Mouse (Mus musculus): Measurements from ENCODE around the gene Nectin2.
A peak's percentile ranks its signal among the peaks of the same experiment; 100 is the strongest.

Gene Nectin2

GRCm38 (mm10) chr7:19769001-19769400 lies 18.7 kb upstream of the Nectin2 start:
- no peak for DNase-seq

- DNase-seq: no peak
These were observed 18.0 kb upstream of the Nectin2 start for GRCm38 (mm10) chr7:19768251-19768650.

DNA sequence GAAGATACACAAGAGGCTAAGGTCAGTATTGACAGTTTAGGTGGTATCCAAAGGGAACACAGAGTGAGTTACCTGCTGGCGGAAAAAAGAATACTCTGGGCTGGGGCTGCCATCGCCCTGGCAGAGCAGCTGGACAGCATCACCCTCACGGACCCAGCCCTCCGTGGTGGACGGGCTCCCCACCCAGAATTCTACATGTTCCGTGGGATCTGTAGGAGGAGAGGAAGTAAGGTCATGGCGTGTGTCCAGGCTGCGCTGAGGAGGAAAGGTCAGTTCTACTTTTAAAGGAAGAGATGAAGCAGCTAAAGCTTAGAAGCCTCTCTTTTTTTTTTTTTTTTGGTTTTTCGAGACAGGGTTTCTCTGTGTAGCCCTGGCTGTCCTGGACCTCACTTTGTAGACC lies 14.3 kb upstream of the Nectin2 start:
- DNase-seq: no peak

GRCm38 (mm10) chr7:19763829-19764477 lies 13.7 kb upstream of the Nectin2 start:
- DNase-seq: no peak

DNA sequence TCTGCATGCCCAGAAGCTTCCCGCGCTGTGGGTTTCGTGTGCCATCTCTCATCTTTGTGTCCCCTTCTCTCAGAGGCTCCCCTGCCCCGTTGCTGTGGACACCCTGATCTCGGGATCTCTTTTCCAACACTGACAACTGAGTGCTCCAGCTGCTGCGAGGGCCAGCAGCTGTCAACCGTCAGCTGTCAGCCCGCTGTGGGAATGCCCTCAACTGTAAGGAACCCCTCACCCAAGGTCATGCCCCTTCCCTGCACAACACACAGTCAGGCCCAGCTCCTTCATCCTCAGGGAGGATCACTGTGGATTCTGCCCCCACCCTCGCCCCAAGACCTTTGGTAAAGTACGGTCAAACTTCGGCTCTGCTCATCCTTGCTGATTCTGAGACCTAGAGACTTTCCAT lies 12.0 kb upstream of the Nectin2 start:
- DNase-seq: no peak

- DNase-seq: no peak
These were observed 9.7 kb upstream of the Nectin2 start for GRCm38 (mm10) chr7:19760021-19760420.

GRCm38 (mm10) chr7:19758623-19759022 lies 8.3 kb upstream of the Nectin2 start:
- DNase-seq: no peak

GRCm38 (mm10) chr7:19755851-19756786 lies 5.8 kb upstream of the Nectin2 start:
- DNase-seq: no peak

- DNase-seq: no peak
These were observed 4.7 kb upstream of the Nectin2 start for GRCm38 (mm10) chr7:19755008-19755407.

GRCm38 (mm10) chr7:19754065-19754464 lies 3.8 kb upstream of the Nectin2 start:
- no peak for DNase-seq

- no peak for DNase-seq
These were observed 3.3 kb upstream of the Nectin2 start for GRCm38 (mm10) chr7:19753587-19753986.

DNA sequence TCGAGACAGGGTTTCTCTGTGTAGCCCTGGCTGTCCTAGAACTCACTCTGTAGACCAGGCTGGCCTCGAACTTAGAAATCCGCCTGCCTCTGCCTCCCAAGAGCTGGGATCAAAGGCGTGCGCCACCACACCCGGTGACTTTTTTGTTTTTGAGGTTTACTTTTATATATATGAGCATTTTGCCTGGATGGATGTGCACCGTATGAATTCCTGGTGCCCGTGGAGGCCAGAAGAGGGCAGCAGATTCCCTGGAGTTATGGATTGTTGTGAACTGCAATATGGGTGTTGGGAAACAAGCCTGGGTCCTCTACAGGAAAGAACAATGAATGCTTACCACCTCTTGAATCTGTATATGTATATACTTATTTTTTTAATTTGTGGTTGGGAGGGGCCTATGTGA lies 2.4 kb upstream of the Nectin2 start:
- no peak for DNase-seq

GRCm38 (mm10) chr7:19751070-19751383 lies 744 bp upstream of the Nectin2 start:
- no peak for DNase-seq

DNA sequence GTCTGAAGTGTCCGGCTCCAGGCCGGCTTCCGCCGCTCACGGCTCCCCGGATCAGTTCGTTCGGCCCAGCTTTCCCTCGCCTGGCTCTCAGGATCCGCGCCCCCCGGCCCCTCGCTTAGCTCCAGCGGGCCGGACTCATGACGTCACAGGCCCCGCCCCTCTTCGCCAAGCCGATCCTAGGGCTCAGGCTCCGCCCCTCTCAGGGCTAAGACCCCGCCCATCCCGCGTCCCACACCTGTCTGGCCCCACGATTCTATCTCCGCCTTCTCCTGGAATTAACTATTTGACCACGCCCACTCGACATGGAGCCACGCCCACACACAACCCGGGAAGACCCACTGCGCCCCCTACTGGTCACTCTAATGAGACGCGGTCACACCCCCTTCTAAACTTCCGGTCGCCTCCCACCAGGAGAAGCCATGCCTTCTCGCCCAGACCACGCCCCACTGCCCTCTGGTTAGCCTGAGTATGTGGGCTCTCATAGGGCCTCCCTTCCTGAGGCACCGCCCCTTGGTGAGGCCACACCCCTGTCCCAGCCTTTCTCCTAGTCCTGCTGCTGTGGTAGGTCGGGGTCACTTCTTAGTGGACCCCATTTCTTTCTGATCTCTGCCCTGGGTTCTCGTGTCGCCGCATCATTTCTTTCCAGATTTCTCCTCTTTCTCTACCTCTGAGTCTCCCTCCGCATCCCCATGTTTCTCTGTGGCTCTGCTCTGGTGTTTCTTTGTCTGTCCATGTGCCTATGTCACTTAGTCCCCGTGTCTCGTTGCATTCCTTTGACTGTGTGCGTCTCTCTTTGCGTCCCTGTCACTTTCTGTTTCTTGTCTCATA lies 680 bp downstream of the Nectin2 start:
- peak; percentile 94 for DNase-seq

- DNase-seq: peak; percentile 33
These were observed 1.8 kb downstream of the Nectin2 start for GRCm38 (mm10) chr7:19748219-19749195.

DNA sequence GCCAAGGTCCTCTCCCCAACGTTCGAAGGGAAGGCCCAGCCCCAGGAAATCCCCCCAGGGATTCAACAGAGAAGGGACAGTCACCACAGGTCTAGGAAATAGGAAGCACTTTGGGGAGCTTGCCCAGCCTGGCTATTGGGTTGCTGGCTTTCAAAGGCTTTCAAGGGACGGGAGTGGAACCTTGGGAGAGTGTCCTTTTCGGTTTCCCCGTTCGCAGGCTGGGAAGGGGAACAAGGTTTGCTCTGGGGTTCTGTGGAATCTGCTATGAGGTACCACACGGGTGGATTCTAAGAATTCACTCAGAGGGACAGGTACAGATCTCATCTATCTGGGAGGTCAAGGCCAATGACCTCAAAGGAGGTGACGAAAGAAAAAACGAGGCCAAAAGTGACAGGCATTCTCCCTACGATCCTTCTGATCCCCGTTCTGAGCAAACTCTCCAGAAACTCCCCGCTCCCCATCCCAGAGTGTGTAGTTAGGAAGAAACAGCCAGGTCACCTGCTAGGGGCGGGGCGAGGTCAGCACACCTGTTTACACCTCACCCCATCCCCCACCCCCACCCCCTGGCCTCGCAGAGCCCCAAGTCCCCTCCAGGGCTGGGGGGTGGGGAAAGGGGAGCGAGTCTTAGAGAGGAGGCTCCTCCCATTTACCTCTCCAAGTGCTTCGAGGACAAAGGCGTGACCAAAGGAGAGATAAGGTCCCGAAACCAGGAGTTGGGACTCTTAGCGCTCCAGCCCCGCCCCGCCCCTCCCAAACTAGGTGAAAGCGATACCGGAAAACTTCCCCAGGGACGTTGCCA lies 2.7 kb downstream of the Nectin2 start:
- DNase-seq: no peak

GRCm38 (mm10) chr7:19746426-19747201 lies 3.7 kb downstream of the Nectin2 start:
- no peak for DNase-seq

- no peak for DNase-seq
These were observed 4.3 kb downstream of the Nectin2 start for GRCm38 (mm10) chr7:19745971-19746370.

DNA sequence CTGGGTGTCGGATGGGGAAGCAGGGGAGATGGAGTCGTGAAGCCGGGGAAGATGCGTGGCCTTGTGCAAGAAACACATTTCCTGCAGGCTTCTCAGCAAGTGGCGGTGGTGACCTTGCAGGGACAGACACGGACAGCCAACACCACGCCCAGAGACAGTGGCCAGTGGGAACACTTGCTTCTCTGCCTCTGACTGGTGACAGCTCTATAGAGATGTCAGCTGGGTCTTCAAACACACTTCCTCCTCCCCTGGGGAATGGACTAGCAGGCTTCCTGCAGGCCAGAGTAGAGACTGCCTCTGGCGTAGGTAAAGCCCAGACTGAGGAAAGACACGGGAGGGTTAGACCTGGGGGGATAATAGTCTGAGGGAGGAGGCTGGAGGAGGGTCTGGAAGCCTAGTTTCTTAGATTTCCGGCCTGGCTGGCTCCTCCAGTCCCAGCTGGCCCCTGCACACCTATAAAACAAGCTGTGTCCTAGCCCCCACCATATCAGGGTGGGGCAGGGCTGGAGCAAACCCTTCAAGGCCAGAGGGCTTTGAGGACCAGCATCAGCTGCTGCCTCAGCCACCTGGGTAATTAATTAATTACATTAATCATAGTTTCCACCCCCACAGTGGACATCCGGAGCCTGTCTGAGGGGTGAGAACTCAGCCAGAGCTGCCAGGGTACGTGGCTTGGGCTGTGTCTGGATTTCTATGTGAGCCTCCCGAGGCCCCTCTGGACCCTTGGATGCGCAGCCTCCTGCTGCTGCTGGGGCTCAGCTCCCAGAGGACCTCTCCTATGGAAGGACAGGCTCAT lies 5.5 kb downstream of the Nectin2 start:
- DNase-seq: no peak

- DNase-seq: no peak
These were observed 6.5 kb downstream of the Nectin2 start for GRCm38 (mm10) chr7:19743791-19744190.

Data from right cerebral cortex, postnatal 14 days (tissue).